Mouse (Mus musculus): ENCODE results near the gene Olfr64. TPM values are rescaled to one million over a fixed set of nuclear protein-coding genes. Genes with fewer than 3 reads are reported as not detected.

The Olfr64 gene
- total RNA-seq, 2 experiments from 2014 or later, result not detected

Other genes starting within 250 kb of the Olfr64 start
- not detected for gene Olfr623, start 230.8 kb downstream of the Olfr64 start, total RNA-seq (2021)
- gene Olfr624, start 223.3 kb downstream of the Olfr64 start, total RNA-seq (2021), result not detected
- gene Olfr625-ps1, start 211.8 kb downstream of the Olfr64 start, total RNA-seq (2021), result not detected
- gene Olfr243, start 179.8 kb downstream of the Olfr64 start, total RNA-seq (2021), result not detected
- gene Olfr628, start 164.1 kb downstream of the Olfr64 start, total RNA-seq (2021), result not detected
- gene Olfr629, start 149.5 kb downstream of the Olfr64 start, total RNA-seq (2021), result not detected
- gene Olfr630, start 137.2 kb downstream of the Olfr64 start, total RNA-seq (2021), result not detected
- gene Olfr69, start 122.9 kb downstream of the Olfr64 start, total RNA-seq (2021), result not detected
- gene Olfr68, start 114.8 kb downstream of the Olfr64 start, total RNA-seq (2021), result not detected
- gene Olfr67, start 102.7 kb downstream of the Olfr64 start, total RNA-seq (2021), result not detected
- gene Hbb-bt, start 80.5 kb downstream of the Olfr64 start, total RNA-seq (2021), result 100 to 1,000 TPM; 243 to 471 TPM
- gene Hbb-bs, start 66.4 kb downstream of the Olfr64 start, total RNA-seq (2021), result 1,000 to 10,000 TPM; 1,998 to 3,266 TPM
- gene Hbb-bh2, start 54.0 kb downstream of the Olfr64 start, total RNA-seq (2021), result not detected
- gene Hbb-bh1, start 51.3 kb downstream of the Olfr64 start, total RNA-seq (2021), result not detected
- gene Hbb-y, start 41.3 kb downstream of the Olfr64 start, total RNA-seq (2021), result not detected
- not detected for gene Olfr66, start 8.2 kb downstream of the Olfr64 start, total RNA-seq (2021)
- gene Olfr65, start 9.0 kb upstream of the Olfr64 start, total RNA-seq (2021), result not detected
- not detected for gene Olfr631, start 34.3 kb upstream of the Olfr64 start, total RNA-seq (2021)
- gene Olfr632, start 39.9 kb upstream of the Olfr64 start, total RNA-seq (2021), result not detected
- not detected for gene Olfr633, start 50.0 kb upstream of the Olfr64 start, total RNA-seq (2021)
- gene Olfr635, start 76.7 kb upstream of the Olfr64 start, total RNA-seq (2021), result not detected
- gene Olfr638, start 104.3 kb upstream of the Olfr64 start, total RNA-seq (2021), result not detected
- not detected for gene Olfr639, start 122.8 kb upstream of the Olfr64 start, total RNA-seq (2021)
- gene Olfr640, start 131.1 kb upstream of the Olfr64 start, total RNA-seq (2021), result not detected
- not detected for gene Olfr641, start 141.0 kb upstream of the Olfr64 start, total RNA-seq (2021)
- not detected for gene Olfr642, start 158.2 kb upstream of the Olfr64 start, total RNA-seq (2021)
- gene 4930516K23Rik, start 167.0 kb upstream of the Olfr64 start, total RNA-seq (2021), result not detected
- gene Olfr644, start 177.4 kb upstream of the Olfr64 start, total RNA-seq (2021), result not detected
- not detected for gene Olfr645, start 191.0 kb upstream of the Olfr64 start, total RNA-seq (2021)
- not detected for gene Olfr646, start 210.4 kb upstream of the Olfr64 start, total RNA-seq (2021)
- not detected for gene Ubqln5, start 235.3 kb upstream of the Olfr64 start, total RNA-seq (2021)
- gene Olfr643, start 242.9 kb upstream of the Olfr64 start, total RNA-seq (2021), result not detected
- not detected for gene Ubqln3, start 248.8 kb upstream of the Olfr64 start, total RNA-seq (2021)

All from adrenal gland, postnatal 36 days (tissue).